Mouse (Mus musculus) embryonic facial prominence, embryonic 12.5 days (tissue): ENCODE data around the gene Trpm5. TPM values are rescaled to one million over a fixed set of nuclear protein-coding genes. Genes with fewer than 3 reads are reported as not detected.

ENCODE experiments used
- ATAC-seq: fragments of 200-750 bp; cut with Nextera tagmentation; 2 replicates; pipeline ENCODE4 v1.8.0; 2017; ENCODE audit not compliant: insufficient number of reproducible peaks, insufficient read depth, low FRiP score, low TSS enrichment
- H3K27ac ChIP-seq: fragments of 300-500 bp; sonication (generic); 2 replicates; pipeline ENCODE4 v1.5.1; 2016; ENCODE audit warnings: mild to moderate bottlenecking
- H3K27me3 ChIP-seq: fragments of 300-500 bp; sonication (generic); 2 replicates; pipeline ENCODE4 v1.6.1; 2016; ENCODE audit warnings: mild to moderate bottlenecking, moderate library complexity
- H3K36me3 ChIP-seq: fragments of 300-500 bp; sonication (generic); 2 replicates; pipeline ENCODE4 v1.6.1; 2016; ENCODE audit warnings: mild to moderate bottlenecking
- H3K4me1 ChIP-seq: fragments of 300-500 bp; sonication (generic); 2 replicates; pipeline ENCODE4 v1.6.1; 2016
- H3K4me2 ChIP-seq: fragments of 300-500 bp; sonication (generic); replicated peaks from 2 replicates; pipeline ENCODE4 v1.6.1; 2016; ENCODE audit warnings: mild to moderate bottlenecking, moderate library complexity
- H3K4me3 ChIP-seq: fragments of 300-500 bp; sonication (generic); 2 replicates; pipeline ENCODE4 v1.5.1; 2016; ENCODE audit warnings: mild to moderate bottlenecking
- H3K9ac ChIP-seq: fragments of 300-500 bp; sonication (generic); 2 replicates; pipeline ENCODE4 v1.6.1; 2016; ENCODE audit warnings: mild to moderate bottlenecking, moderate library complexity
- H3K9me3 ChIP-seq: fragments of 300-500 bp; sonication (generic); 2 replicates; pipeline ENCODE4 v1.6.1; 2016; ENCODE audit warnings: mild to moderate bottlenecking, moderate library complexity
- WGBS: fragments of 180-500 bp; shearing (Covaris S2); methylation state at CpG from one replicate; pipeline ENCODE4 v1.1.7; 2016; 5-methylcytosine and 5-hydroxymethylcytosine counted together
- polyA plus RNA-seq: library from polyadenylated mRNA; unstranded; fragments of >200 nt; fragmentation: Nextera tagmentation; extraction: Ambion mirVana; gene quantifications from 2 replicates; pipeline ENCODE4 v1.2.1, GENCODE M21; 2016

Gene Trpm5
- polyA plus RNA-seq, 1 experiment from 2014 or later: 6.2 TPM

DNA sequence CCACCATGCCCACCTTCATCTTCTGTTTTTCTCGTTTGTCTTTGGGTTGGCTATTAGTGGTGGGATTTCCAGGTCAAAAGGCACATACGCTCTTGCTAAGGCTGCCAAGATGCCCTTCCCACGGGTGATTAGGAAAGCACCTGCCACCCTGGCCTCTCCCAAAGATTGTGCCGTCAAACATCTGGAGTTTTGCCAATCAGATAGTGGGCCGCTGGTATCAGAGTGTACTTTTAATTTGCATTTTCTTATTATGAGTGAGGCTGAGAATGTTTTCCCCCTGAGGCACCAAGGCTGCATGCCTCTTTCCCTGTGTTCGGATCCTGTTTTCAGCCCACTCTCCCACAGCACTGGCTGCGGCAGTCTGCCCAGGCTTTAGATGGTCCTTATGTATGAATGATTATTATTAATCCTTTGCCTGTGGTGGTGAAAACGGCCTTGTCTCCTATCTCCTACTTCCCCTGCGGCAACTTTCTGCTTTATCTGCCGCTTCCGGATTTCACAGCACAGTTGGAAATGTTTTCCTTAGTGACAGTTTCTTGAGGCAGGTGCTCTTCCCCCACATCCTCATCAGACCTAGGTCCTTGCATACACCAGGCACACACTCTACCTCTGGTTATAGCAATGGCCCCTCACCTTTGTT, 10.9 kb upstream of the Trpm5 start:
- Histone ChIP-seq H3K4me3 (no peak overlapping the region), H3K36me3 (no peaks in the 10 kb centered on the region), H3K9me3 (no peaks in the 10 kb centered on the region), H3K27ac (no peak overlapping the region), H3K4me2 (no peak overlapping the region), H3K27me3 (peaks cover 60% of the 10 kb centered on the region), H3K4me1 (peaks cover 15% of the 10 kb centered on the region), H3K9ac (no peak overlapping the region)
- ATAC-seq: no peak
- 68% methylated on average over 11 of the region's 11 CpGs for WGBS

DNA sequence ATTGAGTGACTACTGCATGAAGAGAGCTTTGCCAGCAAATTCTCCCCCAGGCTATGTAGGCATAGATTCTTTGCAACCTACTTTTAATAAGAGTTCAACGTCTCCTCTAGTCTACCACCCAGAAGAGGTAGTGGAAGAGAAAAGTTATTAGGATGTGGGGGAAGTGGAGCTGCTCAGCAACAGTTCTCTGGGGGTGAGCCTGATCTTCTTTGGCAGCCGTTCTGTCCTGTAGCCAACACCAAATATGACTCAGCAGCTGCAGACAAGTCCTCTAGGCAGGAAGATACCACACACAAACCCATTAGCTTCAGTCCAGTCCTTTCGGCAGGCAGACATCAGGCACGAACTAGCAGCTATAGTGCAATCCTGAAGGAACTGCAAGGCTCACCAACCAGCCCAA, 6.3 kb upstream of the Trpm5 start:
- peaks cover 16% of the 10 kb centered on the region for H3K27me3 ChIP-seq
- WGBS: 61% methylated on average over 4 of the region's 4 CpGs
- no peaks in the 10 kb centered on the region for H3K36me3 ChIP-seq
- H3K9me3 ChIP-seq: no peaks in the 10 kb centered on the region
- no peak for ATAC-seq
- no peaks in the 10 kb centered on the region for H3K4me1 ChIP-seq
- no peak overlapping the region for H3K9ac ChIP-seq
- no peak overlapping the region for H3K27ac ChIP-seq
- H3K4me3 ChIP-seq: no peak overlapping the region
- no peak overlapping the region for H3K4me2 ChIP-seq

DNA sequence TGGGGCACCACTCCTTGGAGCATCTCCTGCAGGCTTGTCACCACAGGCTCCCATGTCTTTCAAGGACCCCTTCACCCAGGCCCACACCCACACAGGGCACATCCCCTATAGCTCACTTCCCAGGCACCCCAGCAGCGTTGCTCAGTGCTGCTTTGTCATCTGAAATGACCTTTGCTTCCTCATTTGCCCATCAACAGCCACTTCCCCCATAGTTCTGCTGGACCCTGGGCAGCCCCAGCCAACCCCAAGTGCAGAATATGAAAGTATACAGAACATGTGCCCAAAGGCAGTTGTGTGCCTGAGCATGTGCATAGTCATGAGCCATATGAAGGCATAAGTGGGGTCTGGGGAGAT, 1.1 kb upstream of the Trpm5 start:
- Histone ChIP-seq H3K27me3 (no peaks in the 10 kb centered on the region; the same call in 1 of the 2 replicates), H3K36me3 (no peaks in the 10 kb centered on the region), H3K4me1 (no peaks in the 10 kb centered on the region), H3K27ac (no peak overlapping the region), H3K9ac (no peak overlapping the region), H3K4me3 (no peak overlapping the region), H3K9me3 (no peaks in the 10 kb centered on the region), H3K4me2 (no peak overlapping the region)
- no peak for ATAC-seq
- WGBS: 52% methylated on average over 1 of the region's 1 CpGs

DNA sequence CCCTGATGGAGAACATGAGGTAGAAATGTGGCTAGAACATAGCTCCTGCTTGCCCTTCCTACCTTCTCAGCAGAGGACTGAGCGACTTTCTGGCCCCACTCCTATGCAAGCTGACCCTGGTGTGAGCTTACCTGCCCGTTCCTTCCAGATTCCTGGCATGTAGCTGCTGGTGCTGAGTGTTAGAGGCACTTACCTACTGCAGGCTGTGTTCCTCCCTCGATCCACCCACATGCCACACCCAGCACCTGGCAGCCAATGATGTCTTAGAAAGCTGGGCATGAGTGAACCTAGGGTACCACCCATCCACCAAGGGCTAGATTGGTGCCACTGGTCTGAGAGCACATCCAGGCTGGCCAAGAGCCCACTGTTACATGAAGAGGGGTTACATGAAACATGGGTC, 595 bp downstream of the Trpm5 start:
- Histone ChIP-seq H3K9ac (no peak overlapping the region), H3K4me1 (no peaks in the 10 kb centered on the region), H3K36me3 (no peaks in the 10 kb centered on the region), H3K4me3 (no peak overlapping the region), H3K4me2 (no peak overlapping the region), H3K27me3 (no peaks in the 10 kb centered on the region), H3K9me3 (no peaks in the 10 kb centered on the region), H3K27ac (no peak overlapping the region)
- WGBS: 81% methylated on average over 3 of the region's 3 CpGs
- ATAC-seq: no peak

DNA sequence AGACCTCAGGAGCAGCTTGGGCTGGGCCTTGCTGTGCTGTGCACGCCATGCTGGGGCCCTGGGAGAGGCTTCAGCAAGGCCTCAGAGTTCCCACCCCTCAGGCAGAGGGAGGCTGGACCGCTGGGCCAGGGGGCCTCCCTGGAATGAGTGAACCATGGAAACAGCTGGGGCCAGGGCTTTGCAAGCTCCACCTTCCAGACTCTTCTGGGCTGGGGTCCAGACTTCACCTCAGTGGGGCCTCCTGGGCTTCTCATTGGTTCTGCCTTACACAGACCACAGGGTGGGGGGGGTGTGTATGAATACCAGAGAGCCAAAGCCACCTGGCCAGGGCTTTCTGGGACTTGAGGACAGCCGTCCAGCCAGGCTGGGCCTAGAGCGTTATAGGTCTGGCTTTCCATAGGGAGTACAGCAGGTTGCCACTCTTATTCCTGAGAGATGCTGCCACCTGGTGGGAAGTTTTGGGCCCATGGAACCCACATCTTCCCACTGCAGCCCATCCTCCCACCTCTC, 7.3 kb downstream of the Trpm5 start:
- peak; percentile 87 for ATAC-seq
- H3K9me3 ChIP-seq: no peaks in the 10 kb centered on the region
- no peak overlapping the region for H3K4me3 ChIP-seq
- H3K9ac ChIP-seq: no peak overlapping the region
- peak overlapping the region; percentile 12; the same call in 1 of the 2 replicates for H3K4me2 ChIP-seq
- H3K27ac ChIP-seq: peak overlapping the region; percentile 62
- whole genome bisulfite sequencing: 31% methylated on average over 4 of the region's 4 CpGs
- no peaks in the 10 kb centered on the region for H3K27me3 ChIP-seq
- H3K36me3 ChIP-seq: no peaks in the 10 kb centered on the region
- peaks cover 8% of the 10 kb centered on the region; the same call in 1 of the 2 replicates for H3K4me1 ChIP-seq

DNA sequence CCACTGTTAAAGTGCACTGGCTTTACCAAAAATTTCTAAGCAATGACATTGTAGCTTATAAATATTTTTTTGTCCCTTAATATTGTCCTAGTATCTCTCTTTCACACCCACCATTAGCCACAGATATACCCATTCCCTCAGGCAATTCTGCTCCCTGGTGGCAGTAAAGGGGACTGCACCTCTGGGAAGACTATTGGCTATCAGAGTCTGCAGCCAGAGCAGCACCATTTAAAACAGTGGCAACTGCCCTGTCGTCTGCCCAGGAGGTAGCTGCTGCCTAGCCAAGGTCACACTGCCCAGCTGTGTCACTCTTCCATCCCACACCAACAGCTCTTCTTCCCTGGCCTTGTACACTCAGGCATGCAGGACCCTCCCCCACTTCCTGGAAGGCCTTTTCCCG, 8.1 kb downstream of the Trpm5 start:
- no peak overlapping the region for H3K4me3 ChIP-seq
- peaks cover 8% of the 10 kb centered on the region; the same call in 1 of the 2 replicates for H3K4me1 ChIP-seq
- no peak; the same call in 1 of the 2 replicates for ATAC-seq
- H3K4me2 ChIP-seq: peak overlapping the region; percentile 12; the same call in 1 of the 2 replicates
- peak overlapping the region; percentile 62 for H3K27ac ChIP-seq
- H3K9ac ChIP-seq: no peak overlapping the region
- no peaks in the 10 kb centered on the region for H3K27me3 ChIP-seq
- WGBS: 41% methylated on average over 2 of the region's 2 CpGs
- H3K36me3 ChIP-seq: no peaks in the 10 kb centered on the region
- no peaks in the 10 kb centered on the region for H3K9me3 ChIP-seq

DNA sequence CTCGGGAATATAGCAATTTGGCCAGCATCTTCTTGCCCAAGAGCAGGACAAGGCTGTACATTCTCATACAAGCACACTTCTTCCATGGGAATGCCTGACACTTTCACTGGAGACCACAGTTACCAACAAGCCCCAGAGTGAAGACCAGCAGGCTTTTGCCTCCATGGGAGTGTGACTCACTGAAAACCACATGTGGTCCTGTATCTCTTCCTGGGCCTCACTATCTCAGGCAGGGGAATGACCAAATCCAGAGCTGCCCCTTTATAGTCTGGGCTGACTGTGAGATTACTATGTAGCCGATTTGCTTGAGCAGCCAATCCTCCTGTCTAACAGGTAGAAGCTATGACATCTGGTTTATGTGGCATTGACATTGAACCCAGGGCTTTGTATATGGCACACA, 10.7 kb downstream of the Trpm5 start:
- no peak overlapping the region for H3K4me2 ChIP-seq
- WGBS: 68% methylated on average over 2 of the region's 2 CpGs
- no peak for ATAC-seq
- no peak overlapping the region for H3K4me3 ChIP-seq
- H3K27me3 ChIP-seq: no peaks in the 10 kb centered on the region
- H3K36me3 ChIP-seq: no peaks in the 10 kb centered on the region
- no peaks in the 10 kb centered on the region for H3K9me3 ChIP-seq
- H3K4me1 ChIP-seq: peaks cover 8% of the 10 kb centered on the region; the same call in 1 of the 2 replicates
- no peak overlapping the region for H3K27ac ChIP-seq
- no peak overlapping the region for H3K9ac ChIP-seq

DNA sequence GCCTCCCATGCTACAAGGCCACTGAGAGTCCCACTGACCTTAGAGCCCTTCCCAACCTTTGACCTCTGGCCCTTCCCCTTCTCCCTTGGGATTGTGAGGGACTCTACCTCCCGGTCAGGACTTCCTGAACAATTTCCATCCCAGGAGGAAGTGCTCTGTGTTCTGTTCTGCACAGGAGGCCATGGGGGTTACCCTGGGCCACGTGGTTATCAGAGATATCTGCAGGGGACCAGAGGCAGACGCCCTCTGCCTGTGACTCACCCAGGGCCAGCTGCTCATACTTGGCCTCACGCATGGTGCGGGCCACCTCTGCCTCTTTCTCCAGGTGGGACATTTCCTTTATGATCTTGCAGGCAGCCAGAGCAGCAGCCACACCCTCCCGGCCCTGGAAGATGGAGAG, 12.4 kb downstream of the Trpm5 start:
- no peaks in the 10 kb centered on the region for H3K9me3 ChIP-seq
- H3K9ac ChIP-seq: no peak overlapping the region
- no peak overlapping the region for H3K4me2 ChIP-seq
- no peaks in the 10 kb centered on the region for H3K27me3 ChIP-seq
- 57% methylated on average over 6 of the region's 6 CpGs for WGBS
- no peak for ATAC-seq
- no peak overlapping the region for H3K4me3 ChIP-seq
- no peak overlapping the region for H3K27ac ChIP-seq
- H3K4me1 ChIP-seq: peaks cover 5% of the 10 kb centered on the region; the same call in 1 of the 2 replicates
- H3K36me3 ChIP-seq: no peaks in the 10 kb centered on the region

DNA sequence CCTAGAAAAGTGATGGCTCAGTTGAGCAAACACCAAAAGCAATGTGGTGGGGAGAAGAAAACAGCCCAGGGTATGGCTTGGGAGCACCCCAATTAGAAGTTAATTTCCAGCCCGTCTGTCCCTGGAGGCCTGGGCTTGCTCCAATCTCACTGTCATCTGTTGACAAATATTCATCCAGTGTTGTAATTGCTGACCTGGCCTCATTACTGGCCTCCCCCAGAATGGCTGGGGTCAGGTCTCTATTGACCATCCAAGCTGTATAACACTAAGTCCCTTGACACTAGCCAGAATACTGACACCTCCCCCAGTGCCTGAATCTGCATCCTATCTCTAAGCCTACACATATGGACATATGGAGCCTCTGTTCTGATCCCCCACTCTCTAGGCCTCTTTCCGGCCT, 17.1 kb downstream of the Trpm5 start:
- Histone ChIP-seq H3K4me2 (no peak overlapping the region), H3K9ac (no peak overlapping the region), H3K27me3 (no peaks in the 10 kb centered on the region), H3K27ac (no peak overlapping the region), H3K9me3 (no peaks in the 10 kb centered on the region), H3K36me3 (no peaks in the 10 kb centered on the region), H3K4me3 (no peak overlapping the region), H3K4me1 (no peaks in the 10 kb centered on the region)
- ATAC-seq: no peak
- 80% methylated on average over 2 of the region's 2 CpGs for WGBS

DNA sequence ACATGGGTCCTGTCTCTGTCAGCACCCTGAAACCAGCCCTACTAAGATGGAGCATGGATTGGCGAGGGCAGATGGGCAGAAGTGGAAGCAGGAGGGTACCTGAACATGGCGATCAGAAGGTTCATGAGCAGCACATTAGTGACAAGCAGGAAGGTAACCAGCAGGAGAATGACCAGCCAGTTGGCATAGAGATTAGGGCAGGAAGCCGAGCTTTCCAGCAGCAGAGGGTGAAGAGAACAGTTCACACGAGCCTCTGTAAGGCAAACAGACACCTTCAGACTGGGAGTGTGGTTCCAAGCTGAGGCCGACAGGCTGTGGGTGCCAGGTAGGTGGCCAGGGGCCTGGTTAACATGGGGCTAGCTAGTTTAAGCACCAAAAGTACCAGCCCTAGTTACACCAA, 19.0 kb downstream of the Trpm5 start:
- Histone ChIP-seq H3K9me3 (no peaks in the 10 kb centered on the region), H3K27ac (no peak overlapping the region), H3K9ac (no peak overlapping the region), H3K4me1 (peaks cover 8% of the 10 kb centered on the region), H3K4me3 (no peak overlapping the region), H3K36me3 (0 out of 2 replicates have a peak, but pooled peaks cover 3% of the 10 kb centered on the region), H3K27me3 (no peaks in the 10 kb centered on the region), H3K4me2 (no peak overlapping the region)
- ATAC-seq: no peak
- 75% methylated on average over 5 of the region's 5 CpGs for WGBS

DNA sequence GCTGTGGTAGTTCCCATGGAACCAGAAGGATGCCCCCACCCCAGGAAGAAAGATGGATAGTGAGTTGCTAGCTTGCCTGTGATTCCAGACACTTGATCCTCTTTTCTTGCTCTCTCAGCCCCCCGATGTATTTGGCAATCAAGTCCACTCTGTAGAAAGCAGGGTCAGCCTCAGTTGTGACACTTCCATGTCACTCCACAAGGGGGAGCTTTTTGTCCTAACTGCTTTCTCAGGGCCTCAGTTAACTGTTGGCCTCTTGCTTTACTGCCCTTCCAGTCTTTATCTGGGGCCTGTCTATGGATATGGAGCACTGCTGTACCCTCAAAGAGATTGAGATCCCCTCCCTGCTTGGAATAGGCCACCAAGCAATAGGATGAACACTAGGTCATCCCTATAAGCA, 21.4 kb downstream of the Trpm5 start:
- Histone ChIP-seq H3K9ac (no peak overlapping the region), H3K4me2 (no peak overlapping the region), H3K4me3 (no peak overlapping the region), H3K27me3 (no peaks in the 10 kb centered on the region), H3K36me3 (0 out of 2 replicates have a peak, but pooled peaks cover 3% of the 10 kb centered on the region), H3K27ac (no peak overlapping the region), H3K4me1 (peaks cover 18% of the 10 kb centered on the region), H3K9me3 (no peaks in the 10 kb centered on the region)
- WGBS: 65% methylated on average over 1 of the region's 1 CpGs
- ATAC-seq: no peak

DNA sequence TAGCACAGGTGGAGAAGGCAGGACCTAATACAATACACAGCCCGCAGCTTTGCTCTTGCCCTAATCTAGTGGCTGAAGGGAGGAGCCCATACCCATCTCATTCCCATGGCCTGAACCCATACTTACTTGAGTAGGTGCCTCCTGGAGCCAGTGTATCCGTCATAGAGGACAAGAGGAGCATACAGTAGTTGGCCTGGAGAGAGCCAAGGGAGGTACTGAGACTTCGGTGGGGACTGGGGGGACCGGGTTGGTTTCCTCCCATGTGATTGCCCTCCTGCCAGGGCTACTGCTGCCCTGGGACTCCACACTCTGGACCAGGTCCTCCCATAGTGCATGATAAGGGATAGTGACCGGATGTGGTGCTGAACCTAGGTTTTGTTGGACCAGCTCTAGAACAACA, 21.8 kb downstream of the Trpm5 start:
- Histone ChIP-seq H3K27ac (no peak overlapping the region), H3K36me3 (0 out of 2 replicates have a peak, but pooled peaks cover 3% of the 10 kb centered on the region), H3K4me2 (no peak overlapping the region), H3K4me3 (no peak overlapping the region), H3K9ac (no peak overlapping the region), H3K27me3 (no peaks in the 10 kb centered on the region), H3K4me1 (peaks cover 18% of the 10 kb centered on the region), H3K9me3 (no peaks in the 10 kb centered on the region)
- no peak for ATAC-seq
- 82% methylated on average over 5 of the region's 5 CpGs for WGBS
